Mouse (Mus musculus) kidney, adult 9 months (tissue): ENCODE measurements at regions not wholly inside any gene's neighbourhood (a gene's known extent, or its start where the extent isn't known, plus 50 kb on each side); places are given as distances from the start of the nearest gene placed in this dataset.

ENCODE experiments used
- DNase-seq: peaks from one replicate; pipeline ENCODE4 v3.0.0; 2022

GRCm38 (mm10) chr3:50888571-50889210 lies 335.6 kb upstream of the Noct start:
- DNase-seq: no peak

GRCm38 (mm10) chr3:50890537-50890936 lies 333.7 kb upstream of the Noct start:
- no peak for DNase-seq

GRCm38 (mm10) chr3:50898179-50898578 lies 326.1 kb upstream of the Noct start:
- DNase-seq: no peak

GRCm38 (mm10) chr3:50899830-50900350 lies 324.4 kb upstream of the Noct start:
- DNase-seq: no peak

- DNase-seq: no peak
Measured at GRCm38 (mm10) chr3:50900566-50900965, 323.7 kb upstream of the Noct start.

- DNase-seq: peak; percentile 87
Measured at GRCm38 (mm10) chr3:50901321-50901720, 322.9 kb upstream of the Noct start.

GRCm38 (mm10) chr3:50902933-50903332 lies 321.3 kb upstream of the Noct start:
- DNase-seq: no peak

GRCm38 (mm10) chr3:50904716-50905116 lies 319.5 kb upstream of the Noct start:
- DNase-seq: peak; percentile 90

GRCm38 (mm10) chr3:50905274-50905992 lies 318.8 kb upstream of the Noct start:
- DNase-seq: peak; percentile 80

GRCm38 (mm10) chr3:50905993-50906831 lies 318.0 kb upstream of the Noct start:
- peak; percentile 93 for DNase-seq

GRCm38 (mm10) chr3:50912980-50913518 lies 311.2 kb upstream of the Noct start:
- DNase-seq: no peak

- no peak for DNase-seq
Measured at GRCm38 (mm10) chr3:50914866-50915365, 309.3 kb upstream of the Noct start.

- DNase-seq: no peak
Measured at GRCm38 (mm10) chr3:50916305-50916854, 307.9 kb upstream of the Noct start.

GRCm38 (mm10) chr3:50922347-50922746 lies 301.9 kb upstream of the Noct start:
- DNase-seq: no peak

- no peak for DNase-seq
Measured at GRCm38 (mm10) chr3:50922832-50923231, 301.4 kb upstream of the Noct start.

- no peak for DNase-seq
Measured at GRCm38 (mm10) chr3:50923327-50923726, 300.9 kb upstream of the Noct start.

GRCm38 (mm10) chr3:50927318-50927717 lies 296.9 kb upstream of the Noct start:
- peak; percentile 9 for DNase-seq

GRCm38 (mm10) chr3:50929013-50929412 lies 295.2 kb upstream of the Noct start:
- no peak for DNase-seq

- DNase-seq: no peak
Measured at GRCm38 (mm10) chr3:50932397-50933089, 291.7 kb upstream of the Noct start.

GRCm38 (mm10) chr3:50933090-50933443 lies 291.2 kb upstream of the Noct start:
- no peak for DNase-seq

GRCm38 (mm10) chr3:50939602-50940001 lies 284.6 kb upstream of the Noct start:
- no peak for DNase-seq

GRCm38 (mm10) chr3:50940656-50941055 lies 283.6 kb upstream of the Noct start:
- DNase-seq: no peak
